Mouse (Mus musculus): ENCODE results near the gene Omt2b.
A peak's percentile ranks its signal among the peaks of the same experiment; 100 is the strongest.
"Not testable (repeated sequence)": the region's sequence is repeated elsewhere in the genome, so short reads cannot be mapped to it uniquely, and the experiment has no call there.

Gene Omt2b

DNA sequence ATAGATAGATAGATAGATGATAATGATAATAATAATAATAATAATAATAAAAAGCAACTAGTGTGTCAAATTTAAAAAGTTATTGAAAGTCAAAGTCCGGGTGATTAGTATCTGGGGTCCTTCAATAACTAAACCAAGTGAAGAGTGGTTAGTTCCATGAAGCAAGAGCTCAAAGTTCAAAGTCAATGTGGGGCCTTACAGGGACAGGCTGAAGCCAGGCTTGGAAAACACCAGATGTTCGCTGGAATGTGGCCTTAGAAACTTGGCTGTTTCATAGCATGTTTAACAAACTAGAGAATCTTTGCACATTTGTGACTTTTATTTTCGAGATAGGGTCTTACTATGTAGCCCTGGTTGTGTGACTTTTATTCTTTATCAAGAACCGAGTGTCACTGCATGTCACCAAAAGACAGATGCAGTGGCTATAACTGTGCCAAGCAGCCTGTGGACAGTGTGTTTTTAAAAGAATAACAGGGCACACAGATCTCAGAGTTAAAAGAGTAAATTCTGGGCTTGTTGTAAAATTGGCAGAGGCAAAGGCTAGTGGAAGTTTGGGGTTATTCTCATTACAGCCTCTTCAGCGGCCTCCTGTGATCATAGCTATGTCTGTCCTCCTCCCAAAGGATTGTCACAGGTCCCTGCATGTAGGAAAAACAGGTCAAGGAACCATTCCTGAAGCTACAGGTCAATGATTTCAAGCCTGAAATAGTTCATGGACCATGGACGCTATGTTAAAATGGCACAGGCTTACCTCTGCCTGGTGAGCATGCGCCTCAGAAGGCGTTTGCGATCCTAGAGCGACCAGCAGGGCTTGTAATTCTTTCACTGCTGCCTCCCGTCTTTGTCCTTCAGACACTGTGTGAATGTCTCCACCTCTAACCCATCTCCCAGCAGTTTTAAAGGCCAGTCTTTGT lies 27.5 kb downstream of the Omt2b start:
- DNase-seq = no peak

DNA sequence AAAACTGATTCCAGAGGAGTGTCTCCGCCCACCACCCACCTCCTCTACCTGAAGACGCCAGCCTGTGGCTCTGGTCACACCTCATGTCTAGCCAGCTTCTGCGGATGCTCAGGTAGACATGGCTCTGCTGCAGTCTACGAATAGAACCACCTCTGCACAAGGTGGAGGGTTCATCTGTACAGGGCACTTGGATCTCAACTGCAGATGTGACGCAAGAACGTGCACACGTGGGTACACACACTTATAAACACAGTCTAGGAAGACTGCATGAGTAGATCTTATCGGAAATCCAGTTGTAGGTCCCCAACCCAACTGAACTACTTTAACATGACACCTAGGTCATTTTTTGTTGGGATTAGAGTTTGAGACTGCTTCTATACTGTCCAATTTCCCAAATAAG lies 28.2 kb downstream of the Omt2b start, which contains the start of gene Gsta2:
Gsta2 (minus strand) TSS at position 178 of the 400 bp plus-strand sequence.
- no peak for DNase-seq

DNA sequence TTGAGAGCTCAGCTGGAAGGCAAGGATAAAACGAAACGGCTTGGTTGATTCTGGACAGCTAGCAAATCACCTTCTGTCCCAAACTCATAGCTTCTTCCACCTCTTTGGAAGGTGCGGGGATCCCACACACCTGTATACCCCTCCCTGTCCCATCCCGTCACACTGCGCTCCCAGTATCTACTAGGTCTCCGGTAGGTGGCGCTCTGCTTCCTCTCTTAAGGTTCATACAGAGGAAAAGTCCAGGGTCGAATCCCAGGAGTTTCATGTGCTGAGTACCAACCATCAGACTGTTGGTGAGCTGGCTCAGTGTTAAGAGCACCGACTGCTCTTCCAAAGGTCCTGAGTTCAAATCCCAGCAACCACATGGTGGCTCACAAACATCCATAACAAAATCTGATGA lies 30.7 kb downstream of the Omt2b start:
- DNase-seq = peak; percentile 33

DNA sequence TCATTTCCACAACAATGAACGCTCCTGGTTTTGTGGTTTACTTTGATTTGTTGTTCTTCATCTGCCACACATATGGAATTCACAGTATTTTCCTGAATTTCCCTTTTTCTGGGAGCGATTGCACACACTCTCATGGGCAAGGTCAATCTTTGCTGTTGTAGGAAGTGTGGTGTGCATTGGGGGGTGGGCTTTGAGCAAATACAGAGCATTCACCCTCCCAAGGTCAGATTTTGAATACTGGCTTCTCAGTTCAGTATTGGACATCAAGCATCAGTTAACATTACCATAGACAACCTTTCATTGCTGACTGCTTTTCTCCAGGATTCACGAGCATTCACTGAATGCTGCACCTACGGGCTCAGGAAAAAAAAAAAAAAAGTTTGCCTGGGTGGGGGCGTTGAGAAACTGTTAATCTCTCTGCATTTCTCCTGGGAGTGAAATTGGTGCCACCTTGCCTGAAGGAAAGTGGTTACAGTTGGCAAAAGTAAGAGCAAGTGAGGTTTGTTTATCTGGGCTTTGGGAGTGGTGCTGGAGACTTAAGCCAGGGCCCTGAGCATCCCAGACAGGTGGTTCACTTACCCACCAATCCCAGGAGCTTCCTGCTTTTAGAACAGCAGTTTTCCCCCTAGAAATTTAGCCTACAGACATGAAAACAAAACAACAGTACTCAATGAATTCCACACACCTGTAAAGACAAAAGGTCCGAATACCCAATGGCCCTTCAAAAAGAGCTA lies 32.5 kb downstream of the Omt2b start:
- DNase-seq = no peak

DNA sequence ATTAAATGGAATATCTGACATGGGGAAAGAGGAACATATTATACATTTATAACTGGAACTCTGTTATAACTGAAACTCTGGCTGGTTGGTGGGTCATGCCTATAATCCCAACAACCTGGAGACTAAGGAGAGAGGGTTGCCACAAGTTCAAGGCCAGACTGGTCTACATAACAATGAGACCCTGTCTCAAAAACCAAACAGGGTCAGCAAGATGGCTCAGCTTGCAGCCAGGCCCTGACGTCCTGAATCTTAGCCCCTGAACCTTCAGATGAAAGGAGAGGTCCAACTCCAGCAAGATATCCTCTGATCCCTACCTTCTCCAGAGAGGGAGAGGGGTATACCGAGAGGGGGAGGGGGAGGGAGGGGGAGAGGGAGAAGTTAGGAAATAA lies 33.1 kb downstream of the Omt2b start:
- no peak for DNase-seq

DNA sequence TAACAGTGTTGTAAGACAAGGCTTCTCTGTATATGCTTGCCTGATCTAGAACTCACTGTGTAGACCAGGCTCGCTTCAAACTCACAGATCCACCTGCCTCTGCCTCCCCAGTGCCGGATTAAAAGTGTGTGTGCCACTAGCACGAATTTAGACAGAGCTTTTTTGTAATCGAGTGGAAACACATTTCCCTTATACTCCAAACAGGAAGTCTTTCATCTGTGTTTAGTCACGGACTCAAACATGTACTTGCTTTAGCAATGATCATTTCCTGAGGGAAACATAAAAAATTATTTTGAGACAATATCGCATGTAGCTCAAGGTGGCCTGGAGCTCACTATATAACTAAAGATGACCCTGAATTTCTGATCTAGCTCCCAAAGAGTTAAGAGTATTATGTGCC lies 36.0 kb downstream of the Omt2b start:
- DNase-seq = no peak

DNA sequence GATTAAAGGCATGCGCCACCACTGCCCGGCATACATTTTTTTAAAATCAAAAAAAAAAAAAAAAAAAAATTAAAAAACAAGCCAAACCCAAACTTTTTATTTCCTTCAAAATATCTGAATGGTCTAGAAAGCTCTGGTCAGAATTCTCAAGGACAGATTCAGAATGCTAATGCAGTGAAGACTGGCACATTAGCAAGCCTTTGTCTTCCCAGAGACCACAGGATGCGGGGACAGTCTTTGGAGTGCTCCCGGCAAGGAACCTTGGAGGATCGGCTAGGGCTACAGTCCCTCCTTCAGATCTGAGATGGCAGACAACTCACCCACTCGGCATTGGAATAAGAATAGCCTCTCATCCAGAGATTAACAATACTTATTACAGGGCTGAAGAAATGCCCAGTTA lies 37.3 kb downstream of the Omt2b start:
- DNase-seq = no peak

DNA sequence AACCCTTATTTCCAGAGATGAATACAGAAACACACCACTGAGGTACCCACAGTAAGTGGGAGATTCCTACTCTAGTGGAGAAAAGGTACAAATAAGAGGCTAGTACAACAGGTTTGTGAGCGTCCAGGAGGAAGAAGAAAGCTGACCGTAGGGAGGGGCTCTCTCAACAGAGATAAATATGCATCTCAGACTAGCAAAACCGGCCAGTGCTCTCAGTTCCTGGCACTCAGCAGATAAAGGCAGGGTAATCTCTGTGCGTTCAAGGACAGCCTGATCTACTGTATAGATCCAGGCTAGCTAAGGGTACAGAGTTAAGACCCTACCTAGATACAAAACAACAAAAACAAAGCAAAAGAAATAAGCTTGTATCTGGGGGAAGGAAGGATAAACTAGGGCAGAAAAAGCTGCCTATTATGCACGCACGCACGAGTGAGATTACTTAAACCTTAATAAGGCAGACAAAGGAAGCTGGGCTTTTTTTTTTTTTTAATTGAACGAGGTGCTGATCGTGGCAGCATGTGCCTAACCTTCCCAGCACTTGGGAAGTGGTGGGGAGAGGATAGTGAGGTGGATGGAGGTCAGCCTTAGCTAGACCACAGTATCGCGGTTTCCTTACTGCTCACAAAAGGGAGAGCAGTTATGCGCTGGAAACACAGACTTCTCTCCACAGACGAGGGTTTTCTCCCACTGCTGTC lies 38.6 kb downstream of the Omt2b start:
- DNase-seq = no peak

DNA sequence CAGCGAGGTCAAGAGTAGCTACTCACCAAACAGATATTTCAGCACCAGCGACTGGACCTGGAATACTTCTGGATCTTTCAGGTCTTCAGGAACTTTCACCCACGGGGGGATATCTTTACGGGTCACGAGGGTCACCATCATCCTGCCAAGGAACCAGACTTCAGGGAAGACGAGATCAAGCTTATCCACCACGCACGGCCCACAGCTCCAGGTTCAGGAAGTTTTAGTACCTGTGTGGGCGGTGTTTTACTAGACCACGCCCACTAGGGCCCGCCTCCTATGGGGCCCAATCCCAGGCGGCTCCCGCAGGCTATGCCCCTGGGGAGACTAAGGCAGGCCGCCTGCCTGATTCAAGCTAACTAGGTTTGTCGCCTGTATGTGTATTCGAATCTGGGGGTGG lies 40.6 kb downstream of the Omt2b start, which contains the start of gene Dppa5a:
Dppa5a (minus strand) TSS at position 219 of the 400 bp plus-strand sequence.
- not testable (repeated sequence) for DNase-seq

DNA sequence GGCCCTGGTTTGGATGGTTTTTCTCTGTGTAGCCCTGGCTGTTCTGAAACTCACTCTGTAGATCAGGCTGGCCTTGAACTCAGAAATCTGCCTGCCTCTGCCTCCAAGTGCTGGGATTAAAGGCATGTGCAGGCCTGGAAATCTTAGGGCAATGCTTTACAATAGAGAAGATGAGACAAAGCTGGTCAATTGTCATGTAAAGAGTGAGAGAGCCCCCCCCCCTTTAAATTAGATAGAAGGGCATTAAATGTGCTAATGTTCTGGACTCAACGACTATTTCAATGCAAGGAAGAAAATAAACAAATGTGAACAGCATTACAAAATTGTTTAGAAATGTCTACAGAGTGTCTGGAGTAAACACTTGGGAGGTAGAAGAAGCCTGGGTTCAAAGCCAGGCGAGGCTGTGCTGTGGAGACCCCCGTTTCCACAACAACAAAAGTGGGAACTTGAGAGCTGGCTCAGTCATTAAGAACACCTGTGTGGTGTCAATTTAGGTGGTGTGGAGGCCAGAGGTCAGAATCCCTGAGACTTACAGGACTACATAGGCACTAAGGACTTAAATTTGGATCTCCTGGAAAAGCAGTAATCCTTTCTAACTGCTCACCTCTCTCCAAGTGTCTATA lies 41.4 kb downstream of the Omt2b start:
- no peak for DNase-seq

DNA sequence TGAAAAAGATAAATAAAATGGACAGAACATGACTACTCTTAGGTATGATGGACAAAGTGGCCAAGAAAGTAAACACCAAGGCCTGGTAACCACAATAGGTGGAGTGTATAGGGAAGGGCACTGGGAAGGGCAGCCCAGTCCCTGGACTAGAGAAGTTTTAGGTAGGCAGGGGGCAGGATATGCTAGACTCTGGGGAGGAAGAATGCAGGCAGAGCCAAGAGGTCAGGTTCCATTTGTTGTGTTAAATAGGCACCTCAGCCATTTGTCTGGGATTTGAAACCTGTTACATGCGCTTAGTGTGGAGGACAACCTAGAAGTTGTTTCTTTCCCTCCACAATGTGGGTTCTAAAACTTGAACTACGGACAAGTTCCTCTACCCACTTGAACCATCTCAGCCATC lies 42.0 kb downstream of the Omt2b start:
- DNase-seq = no peak

DNA sequence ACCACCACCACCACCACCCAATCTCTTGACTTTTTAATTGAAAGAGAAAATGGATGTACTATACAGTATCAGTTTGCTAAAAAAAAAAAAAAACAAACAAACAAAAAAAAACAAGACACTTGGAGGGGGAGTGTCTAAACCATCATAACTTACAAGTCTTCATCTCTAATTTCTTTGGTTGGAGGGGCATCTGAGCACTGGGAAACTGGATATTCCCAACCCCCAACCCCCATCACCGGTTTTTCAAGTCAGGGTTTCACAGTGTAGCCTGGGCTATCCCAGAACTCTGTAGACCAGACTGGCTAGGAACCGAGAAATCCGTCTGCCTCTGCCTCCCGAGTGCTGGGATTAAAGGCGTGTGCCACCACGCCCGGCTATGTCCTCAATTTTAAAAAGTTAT lies 42.4 kb downstream of the Omt2b start:
- no peak for DNase-seq

DNA sequence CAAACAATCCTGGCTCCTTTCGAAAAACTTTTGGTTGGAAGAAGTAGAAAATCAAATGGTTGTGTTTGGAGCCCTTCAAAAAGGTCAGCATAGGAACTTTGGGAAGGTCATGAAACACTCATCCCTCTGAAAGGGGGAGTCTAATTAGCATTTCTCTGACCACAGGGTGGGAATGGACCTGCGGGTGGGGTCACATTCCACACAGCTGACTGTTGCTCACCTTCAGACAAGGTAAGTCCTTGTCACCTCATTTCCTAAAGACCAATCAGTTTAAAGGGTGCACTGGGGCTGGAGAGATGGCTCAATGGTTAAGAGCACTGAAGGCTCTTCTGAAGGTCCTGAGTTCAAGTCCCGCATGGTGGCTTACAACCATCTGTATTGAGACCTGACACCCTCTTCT lies 44.1 kb downstream of the Omt2b start:
- no peak for DNase-seq

DNA sequence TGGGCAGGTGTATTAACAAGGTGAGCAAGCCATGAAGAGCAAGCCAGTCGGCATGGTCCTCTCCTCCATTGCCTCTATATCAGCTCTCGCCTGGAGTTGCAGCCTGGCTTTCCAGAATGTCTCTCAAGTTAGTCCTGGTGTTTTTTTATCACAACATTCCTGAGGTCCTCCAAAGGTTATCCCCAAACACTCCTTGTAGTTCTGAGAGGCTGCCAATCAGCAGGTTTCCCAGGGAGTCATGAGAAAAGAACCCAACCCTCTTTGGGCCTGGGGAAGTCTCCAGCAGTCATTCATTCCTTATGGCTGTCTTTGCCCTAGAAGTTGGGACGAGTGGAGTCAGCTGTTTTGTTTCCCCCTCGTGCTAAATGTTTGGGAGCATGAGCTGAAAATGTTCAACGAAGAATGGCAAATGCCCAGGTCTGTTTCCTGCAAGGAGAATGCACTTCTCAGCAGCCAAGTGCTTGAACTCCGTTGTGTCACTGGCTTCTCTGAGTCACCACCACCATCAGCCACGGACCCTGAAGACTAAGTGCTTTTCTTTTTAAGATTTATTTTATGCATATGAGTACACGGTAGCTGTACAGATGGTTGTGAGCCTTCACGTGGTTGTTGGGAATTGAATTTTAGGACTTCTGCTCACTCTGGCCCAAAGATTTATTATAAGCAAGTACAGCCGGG lies 45.6 kb downstream of the Omt2b start:
- no peak for DNase-seq

DNA sequence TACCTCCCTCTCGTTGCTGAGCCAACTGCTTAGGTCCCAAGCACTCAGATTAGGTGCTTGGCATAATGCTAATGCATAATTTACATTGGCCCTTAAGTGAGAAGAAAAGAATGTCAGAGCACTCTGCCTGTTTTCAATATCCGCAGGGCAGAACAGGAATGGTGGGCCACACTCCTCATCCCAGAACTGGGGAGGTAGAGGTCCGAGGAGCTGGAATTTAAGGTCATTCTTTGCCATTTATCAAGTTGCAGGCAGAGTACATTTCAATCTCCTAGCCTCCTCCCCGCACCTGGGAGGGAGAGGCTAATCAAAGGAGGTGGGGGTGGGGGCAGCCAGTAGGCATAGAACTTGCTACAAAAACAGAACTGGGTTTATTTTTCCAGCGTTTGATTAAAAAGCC lies 47.0 kb downstream of the Omt2b start:
- no peak for DNase-seq

DNA sequence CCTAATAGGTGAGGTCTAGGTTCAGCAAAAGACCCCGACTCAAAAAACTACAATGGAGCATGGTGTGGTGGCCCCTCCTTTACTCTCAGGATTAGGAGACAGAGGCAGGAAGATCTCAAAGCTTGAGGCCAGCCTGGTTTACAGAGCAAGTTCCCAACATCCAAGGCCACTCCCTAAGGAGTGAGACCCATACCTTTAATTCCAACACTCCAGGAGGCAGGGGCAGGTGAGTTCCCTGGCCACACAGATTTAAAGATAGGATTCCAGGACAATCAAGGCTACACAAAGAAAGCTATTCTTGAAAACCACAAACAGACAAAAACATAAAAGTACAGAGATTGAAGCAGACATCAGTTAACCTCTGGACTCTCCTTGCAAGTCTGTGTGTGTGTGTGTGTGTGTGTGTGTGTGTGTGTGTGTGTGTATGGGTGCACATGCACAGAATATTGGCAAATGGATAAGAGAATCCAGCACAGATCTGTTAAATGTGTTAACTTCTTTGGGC lies 47.5 kb downstream of the Omt2b start:
- no peak for DNase-seq

DNA sequence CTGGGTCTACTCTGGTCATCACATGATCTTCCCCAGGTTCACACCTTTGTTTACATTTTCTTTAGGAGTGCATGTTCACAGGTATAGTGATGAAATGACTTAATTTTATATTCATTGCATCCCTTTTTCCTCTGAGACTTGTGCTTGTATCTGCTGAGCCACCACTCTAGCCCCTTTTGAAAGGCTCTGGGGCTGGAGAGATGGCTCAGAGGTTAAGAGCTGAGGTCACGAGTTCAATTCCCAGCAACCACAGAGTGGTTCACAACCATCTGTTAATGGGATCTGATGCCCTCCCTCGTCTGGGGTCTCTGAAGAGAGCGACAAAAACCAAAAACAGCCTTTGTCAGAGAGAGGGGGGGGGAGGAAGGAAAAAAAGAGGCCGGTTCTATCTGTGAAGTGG lies 48.1 kb downstream of the Omt2b start:
- no peak for DNase-seq

DNA sequence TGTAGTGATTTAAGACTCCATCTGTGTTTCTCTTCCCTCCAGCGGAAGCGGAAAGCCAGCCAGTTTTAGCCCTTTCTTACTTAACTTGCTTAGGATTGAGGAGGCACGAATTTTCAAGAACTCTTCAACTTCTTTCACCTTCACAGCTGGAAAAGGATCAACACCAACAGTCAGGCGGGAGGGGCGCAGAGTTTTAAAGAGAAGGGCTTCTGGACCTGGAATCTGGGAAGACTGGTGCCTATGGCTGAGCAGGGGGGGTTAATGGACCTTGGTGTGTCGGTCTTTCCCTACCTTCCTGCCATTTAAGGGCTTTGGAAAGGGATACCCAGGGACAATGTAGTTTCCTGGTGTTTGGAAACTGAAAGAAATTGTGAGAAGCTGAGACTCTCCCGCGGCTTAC lies 50.2 kb downstream of the Omt2b start:
- no peak for DNase-seq

DNA sequence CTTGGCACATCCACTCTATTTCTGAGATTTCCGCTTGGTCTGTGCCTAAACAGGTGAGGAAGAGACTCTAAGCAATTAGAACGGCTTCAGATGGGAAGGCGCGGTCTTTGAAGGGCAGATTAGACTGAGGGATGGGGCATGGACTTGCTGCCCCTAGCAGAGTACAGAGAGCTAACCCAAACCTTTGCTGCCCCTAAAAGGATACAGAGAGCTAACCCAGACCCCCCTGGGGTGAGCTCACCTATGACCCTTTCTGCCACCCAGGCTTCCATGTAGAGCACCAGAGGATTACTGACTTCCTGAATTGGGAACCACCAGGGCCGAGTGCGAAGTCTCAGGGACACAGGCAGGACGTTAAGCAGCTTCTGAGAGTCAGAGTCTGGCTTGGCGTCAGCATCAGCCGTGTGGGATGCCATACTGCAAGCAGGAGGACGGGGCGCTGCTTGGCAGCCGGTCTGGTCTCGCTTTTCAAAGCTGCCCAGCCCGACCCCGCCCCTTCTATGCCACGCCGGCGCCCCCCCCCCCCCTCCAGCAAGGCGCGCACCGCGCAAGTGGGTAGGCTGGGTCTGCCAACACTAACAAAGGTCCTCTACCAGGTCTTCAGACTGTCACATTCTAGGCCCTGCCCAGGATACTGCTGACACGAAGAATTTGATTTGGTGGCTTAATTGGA lies 50.9 kb downstream of the Omt2b start, which contains the start of gene Ooep:
Ooep (minus strand) TSS at position 613 of the 673 bp plus-strand sequence.
- DNase-seq = no peak
